Mouse (Mus musculus) liver, embryonic 11.5 days (tissue): ENCODE data around the gene Oit3. TPM values are rescaled to one million over a fixed set of nuclear protein-coding genes. Genes with fewer than 3 reads are reported as not detected.
A peak's percentile ranks its signal among the peaks of the same experiment; 100 is the strongest.

Source experiments
- ATAC-seq: fragments of 200-750 bp; cut with Nextera tagmentation; replicated peaks from 2 replicates; pipeline ENCODE4 v1.8.0; 2017; ENCODE audit warnings: moderate number of reproducible peaks, mild to moderate bottlenecking, moderate TSS enrichment, moderate library complexity; ENCODE audit not compliant: low FRiP score
- DNase-seq: peaks from one replicate; pipeline ENCODE4 v3.0.0-alpha.2; 2017; ENCODE audit warnings: low spot score
- H3K27ac ChIP-seq: fragments of 300-500 bp; sonication (generic); 2 replicates; pipeline ENCODE4 v1.5.1; 2014; ENCODE audit warnings: mild to moderate bottlenecking, low read depth, low read length, control low read depth
- H3K27me3 ChIP-seq: fragments of 300-500 bp; sonication (generic); replicated peaks from 2 replicates; pipeline ENCODE4 v1.6.1; 2014; ENCODE audit warnings: low read length, mixed read lengths; ENCODE audit not compliant: control insufficient read depth, insufficient read depth
- H3K36me3 ChIP-seq: fragments of 300-500 bp; sonication (generic); 2 replicates; pipeline ENCODE4 v1.6.1; 2014; ENCODE audit warnings: mild to moderate bottlenecking, low read length, moderate library complexity, mixed read lengths; ENCODE audit not compliant: control insufficient read depth, insufficient read depth
- H3K4me1 ChIP-seq: fragments of 300-500 bp; sonication (generic); replicated peaks from 2 replicates; pipeline ENCODE4 v1.6.1; 2014; ENCODE audit warnings: low read length, mixed read lengths; ENCODE audit not compliant: control insufficient read depth, insufficient read depth
- H3K4me2 ChIP-seq: fragments of 300-500 bp; sonication (generic); 2 replicates; pipeline ENCODE4 v1.6.1; 2014; ENCODE audit warnings: mild to moderate bottlenecking, control low read depth, moderate library complexity
- H3K4me3 ChIP-seq: fragments of 300-500 bp; sonication (generic); 2 replicates; pipeline ENCODE4 v1.5.1; 2014; ENCODE audit warnings: low read depth, low read length, control low read depth
- H3K9ac ChIP-seq: fragments of 300-500 bp; sonication (generic); 2 replicates; pipeline ENCODE4 v1.6.1; 2014; ENCODE audit warnings: low read depth, low read length, control low read depth
- H3K9me3 ChIP-seq: fragments of 300-500 bp; sonication (generic); 2 replicates; pipeline ENCODE4 v1.6.1; 2016; ENCODE audit warnings: low read length, inconsistent platforms, mixed read lengths; ENCODE audit not compliant: control insufficient read depth
- WGBS: fragments of 180-500 bp; shearing (Covaris S2); extraction: QIAGEN DNeasy Blood & Tissue Kit; methylation state at CpG from one replicate; pipeline ENCODE4 v1.1.7; 2014; 5-methylcytosine and 5-hydroxymethylcytosine counted together
- polyA plus RNA-seq: library from polyadenylated mRNA; unstranded; fragments of >200 nt; fragmentation: Nextera tagmentation; extraction: Ambion mirVana; gene quantifications from 2 replicates; pipeline ENCODE4 v1.2.1, GENCODE M21; 2014

The Oit3 gene
- polyA plus RNA-seq, 1 experiment from 2014 or later = 43.2 TPM

DNA sequence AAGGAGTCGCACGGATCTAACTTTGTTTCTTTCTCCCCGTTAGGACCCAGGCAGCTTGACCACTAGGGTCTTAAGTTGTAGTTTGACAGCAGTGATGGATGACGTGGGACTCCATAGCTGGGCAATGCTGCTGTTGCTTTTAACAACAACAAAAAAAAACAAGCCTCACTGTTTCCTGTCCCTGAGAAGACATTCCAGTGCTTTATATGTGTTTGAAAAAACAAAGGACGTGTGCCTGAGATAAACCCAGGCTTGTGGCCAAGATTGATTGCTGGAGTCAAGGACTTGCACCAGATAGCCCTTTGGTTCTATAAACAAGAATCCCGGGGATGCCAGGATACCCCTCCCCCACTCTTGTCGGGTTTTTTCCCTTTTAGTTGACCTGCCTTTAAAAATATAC, 1.6 kb upstream of the Oit3 start:
- no peak overlapping the region for H3K9ac ChIP-seq
- no peak overlapping the region for H3K27ac ChIP-seq
- H3K4me2 ChIP-seq = no peak overlapping the region
- H3K9me3 ChIP-seq = no peaks in the 10 kb centered on the region
- H3K36me3 ChIP-seq = no peaks in the 10 kb centered on the region
- 10% methylated on average over 7 of the region's 7 CpGs for WGBS
- H3K4me1 ChIP-seq = peaks cover 18% of the 10 kb centered on the region
- H3K4me3 ChIP-seq = no peak overlapping the region
- ATAC-seq = 0 out of 2 replicates have a peak, but pooled peaks have one; percentile 23
- H3K27me3 ChIP-seq = no peaks in the 10 kb centered on the region
- DNase-seq = no peak

DNA sequence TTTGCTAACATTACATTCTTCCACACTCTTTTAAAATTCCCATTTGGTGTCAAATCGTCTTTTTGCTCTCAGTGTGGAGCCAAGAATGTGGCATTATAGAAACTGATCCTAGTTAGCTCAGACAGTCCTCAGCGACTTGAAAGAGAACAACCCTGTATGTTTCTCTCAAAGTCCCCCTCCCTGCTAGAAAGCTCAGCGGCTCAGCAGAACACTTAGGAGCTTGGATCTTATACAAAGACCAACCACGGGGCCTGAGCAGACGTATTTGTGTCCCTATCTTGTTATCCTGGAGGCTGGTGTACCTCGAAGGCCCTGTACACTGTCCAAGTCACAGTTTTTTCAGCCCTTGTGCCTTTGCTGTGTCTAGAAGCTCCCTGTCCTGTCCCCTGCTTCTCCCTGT, 1.4 kb downstream of the Oit3 start:
- Histone ChIP-seq H3K4me2 (no peak overlapping the region), H3K27ac (no peak overlapping the region), H3K27me3 (no peaks in the 10 kb centered on the region), H3K9ac (no peak overlapping the region), H3K9me3 (no peaks in the 10 kb centered on the region), H3K4me3 (0 out of 2 replicates have a peak overlapping the region, but pooled peaks have one; percentile 0), H3K36me3 (no peaks in the 10 kb centered on the region), H3K4me1 (peaks cover 16% of the 10 kb centered on the region)
- 53% methylated on average over 6 of the region's 6 CpGs for whole genome bisulfite sequencing
- ATAC-seq = no peak
- DNase-seq = no peak

GRCm38 (mm10) chr10:59439508-59439931, 2.1 kb downstream of the Oit3 start:
- no peak overlapping the region for H3K9ac ChIP-seq
- H3K4me3 ChIP-seq = no peak overlapping the region
- WGBS = 62% methylated on average over 5 of the region's 5 CpGs
- H3K27ac ChIP-seq = no peak overlapping the region
- H3K9me3 ChIP-seq = no peaks in the 10 kb centered on the region
- H3K4me1 ChIP-seq = peaks cover 14% of the 10 kb centered on the region
- peak overlapping the region; percentile 14; the same call in 1 of the 2 replicates for H3K4me2 ChIP-seq
- no peak for ATAC-seq
- no peaks in the 10 kb centered on the region for H3K27me3 ChIP-seq
- H3K36me3 ChIP-seq = no peaks in the 10 kb centered on the region
- DNase-seq = no peak

- Histone ChIP-seq H3K4me2 (no peak overlapping the region), H3K36me3 (no peaks in the 10 kb centered on the region), H3K4me3 (no peak overlapping the region), H3K9me3 (no peaks in the 10 kb centered on the region), H3K4me1 (peaks cover 7% of the 10 kb centered on the region; the same call in 1 of the 2 replicates), H3K27ac (no peak overlapping the region), H3K27me3 (no peaks in the 10 kb centered on the region), H3K9ac (no peak overlapping the region)
- DNase-seq (no peak), ATAC-seq (no peak)
- 83% methylated on average over 12 of the region's 12 CpGs for WGBS
These were observed 2.9 kb downstream of the Oit3 start for GRCm38 (mm10) chr10:59438651-59439050.

- Histone ChIP-seq H3K9ac (no peak overlapping the region), H3K9me3 (no peaks in the 10 kb centered on the region), H3K27ac (no peak overlapping the region), H3K4me1 (peaks cover 4% of the 10 kb centered on the region; the same call in 1 of the 2 replicates), H3K36me3 (no peaks in the 10 kb centered on the region), H3K4me3 (no peak overlapping the region), H3K4me2 (no peak overlapping the region), H3K27me3 (no peaks in the 10 kb centered on the region)
- ATAC-seq (no peak), DNase-seq (no peak)
- 95% methylated on average over 18 of the region's 18 CpGs for WGBS
These were observed 5.8 kb downstream of the Oit3 start for GRCm38 (mm10) chr10:59435746-59436145.

GRCm38 (mm10) chr10:59430701-59431218, 10.8 kb downstream of the Oit3 start:
- Histone ChIP-seq H3K4me1 (peaks cover 6% of the 10 kb centered on the region; the same call in 1 of the 2 replicates), H3K4me3 (no peak overlapping the region), H3K36me3 (no peaks in the 10 kb centered on the region), H3K9me3 (no peaks in the 10 kb centered on the region), H3K9ac (no peak overlapping the region), H3K27me3 (no peaks in the 10 kb centered on the region), H3K27ac (no peak overlapping the region), H3K4me2 (no peak overlapping the region; the same call in 1 of the 2 replicates)
- ATAC-seq (peak; percentile 58), DNase-seq (no peak)
- 14% methylated on average over 6 of the region's 6 CpGs for WGBS

- 76% methylated on average over 16 of the region's 16 CpGs for WGBS
- ATAC-seq = no peak
- Histone ChIP-seq H3K4me3 (no peak overlapping the region), H3K27ac (no peak overlapping the region), H3K27me3 (no peaks in the 10 kb centered on the region), H3K9ac (no peak overlapping the region), H3K4me1 (peaks cover 6% of the 10 kb centered on the region; the same call in 1 of the 2 replicates), H3K4me2 (no peak overlapping the region), H3K9me3 (no peaks in the 10 kb centered on the region), H3K36me3 (no peaks in the 10 kb centered on the region)
- no peak for DNase-seq
These were observed 12.0 kb downstream of the Oit3 start for GRCm38 (mm10) chr10:59429448-59430135.

DNA sequence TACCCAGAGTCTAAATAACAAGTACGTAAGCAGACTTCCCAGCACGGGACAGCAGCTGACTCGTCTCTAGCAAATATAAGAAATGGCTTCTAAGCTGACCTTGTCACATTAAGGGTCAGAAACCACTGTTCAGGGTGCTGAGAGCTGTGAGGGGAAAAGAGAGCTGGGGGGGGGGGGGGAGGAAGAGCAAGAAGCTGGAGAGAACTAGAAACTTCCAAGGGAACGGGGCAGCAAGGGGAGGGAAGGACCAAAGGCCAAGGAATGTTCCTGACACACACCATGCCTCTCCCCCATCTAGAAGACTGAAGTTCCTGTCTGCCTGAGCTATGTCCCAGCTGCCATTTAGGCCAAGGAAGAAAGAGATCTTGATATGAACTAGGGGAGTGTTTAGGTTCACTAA, 15.2 kb downstream of the Oit3 start:
- H3K9ac ChIP-seq = no peak overlapping the region
- ATAC-seq = no peak
- 83% methylated on average over 4 of the region's 4 CpGs for WGBS

GRCm38 (mm10) chr10:59425369-59425768, 16.2 kb downstream of the Oit3 start:
- Histone ChIP-seq H3K9me3 (no peaks in the 10 kb centered on the region), H3K4me2 (no peak overlapping the region), H3K36me3 (no peaks in the 10 kb centered on the region), H3K9ac (no peak overlapping the region), H3K4me3 (no peak overlapping the region), H3K27ac (no peak overlapping the region), H3K4me1 (no peaks in the 10 kb centered on the region), H3K27me3 (no peaks in the 10 kb centered on the region)
- DNase-seq (no peak), ATAC-seq (no peak)
- WGBS = 85% methylated on average over 7 of the region's 7 CpGs

More for the DNA sequence above, 15.2 kb downstream of the Oit3 start:
- H3K36me3 ChIP-seq = no peaks in the 10 kb centered on the region
- no peak overlapping the region for H3K4me2 ChIP-seq
- no peaks in the 10 kb centered on the region for H3K27me3 ChIP-seq
- H3K4me1 ChIP-seq = peaks cover 4% of the 10 kb centered on the region; the same call in 1 of the 2 replicates
- no peak overlapping the region for H3K27ac ChIP-seq
- DNase-seq = no peak
- no peak overlapping the region for H3K4me3 ChIP-seq
- H3K9me3 ChIP-seq = no peaks in the 10 kb centered on the region
